Mouse (Mus musculus): Measurements from ENCODE around the gene Gpx2.

- TF ChIP-seq CTCF (IDR thresholded peaks at IDR 0.05; ENCODE audit: borderline replicate concordance, control insufficient read depth, extremely low read depth, insufficient read depth, low read length, poor library complexity): no peak
- no peak for TF ChIP-seq POLR2A (IDR thresholded peaks at IDR 0.05; ENCODE audit: control insufficient read depth, extremely low read depth, insufficient read depth, low read length, poor library complexity)
Observed at GRCm38 (mm10) chr12:76784056-76784619, 11.2 kb downstream of the Gpx2 start.

Data from thymus, adult 2 months (tissue).